Mouse (Mus musculus) cerebellum, postnatal 10 days (tissue): ENCODE measurements at regions not wholly inside any gene's neighbourhood (a gene's known extent, or its start where the extent isn't known, plus 50 kb on each side); places are given as distances from the start of the nearest gene placed in this dataset.

Experiments
- DNase-seq, 2 experiments: peaks; one replicate each; pipeline ENCODE4 v3.0.0; 2021; ENCODE audit warnings: mixed read lengths in 2 of 2

- DNase-seq: no peak
These were observed 126.7 kb upstream of the Smarca2 start for GRCm38 (mm10) chr19:26478055-26478737.

GRCm38 (mm10) chr19:26484322-26484721 is 120.5 kb upstream of the Smarca2 start:
- DNase-seq: no peak

- peak; percentile 62 to 72 for DNase-seq
These were observed 112.0 kb upstream of the Smarca2 start for GRCm38 (mm10) chr19:26492806-26493205.

- no peak for DNase-seq
These were observed 103.8 kb upstream of the Smarca2 start for GRCm38 (mm10) chr19:26501064-26501463.

GRCm38 (mm10) chr19:26504027-26504426 is 100.8 kb upstream of the Smarca2 start:
- no peak for DNase-seq

GRCm38 (mm10) chr19:26506802-26507201 is 98.0 kb upstream of the Smarca2 start:
- no peak for DNase-seq

- DNase-seq: peak; percentile 16 to 34
These were observed 96.9 kb upstream of the Smarca2 start for GRCm38 (mm10) chr19:26507986-26508385.

GRCm38 (mm10) chr19:26508616-26509015 is 96.2 kb upstream of the Smarca2 start:
- DNase-seq: peak; percentile 39 to 47

GRCm38 (mm10) chr19:26509240-26509639 is 95.6 kb upstream of the Smarca2 start:
- DNase-seq: no peak

- DNase-seq: no peak
These were observed 94.7 kb upstream of the Smarca2 start for GRCm38 (mm10) chr19:26510185-26510584.

GRCm38 (mm10) chr19:26510887-26511286 is 94.0 kb upstream of the Smarca2 start:
- DNase-seq: peak; percentile 20 to 23

- DNase-seq: no peak
These were observed 93.1 kb upstream of the Smarca2 start for GRCm38 (mm10) chr19:26511756-26512155.

GRCm38 (mm10) chr19:26524583-26524982 is 80.3 kb upstream of the Smarca2 start:
- no peak for DNase-seq

- no peak for DNase-seq
These were observed 73.5 kb upstream of the Smarca2 start for GRCm38 (mm10) chr19:26531390-26531789.

GRCm38 (mm10) chr19:26532509-26532908 is 72.3 kb upstream of the Smarca2 start:
- no peak for DNase-seq

- DNase-seq: peak in 1 of 2 experiments; percentile 29
These were observed 59.2 kb upstream of the Smarca2 start for GRCm38 (mm10) chr19:26545671-26546070.

GRCm38 (mm10) chr19:26547522-26547921 is 57.3 kb upstream of the Smarca2 start:
- DNase-seq: no peak

- peak; percentile 16 to 29 for DNase-seq
These were observed 56.1 kb upstream of the Smarca2 start for GRCm38 (mm10) chr19:26548562-26549270.

GRCm38 (mm10) chr19:26550299-26550698 is 54.6 kb upstream of the Smarca2 start:
- no peak for DNase-seq
